Mouse (Mus musculus) R1 (cell line): ENCODE results near the gene Prpf6.

Experiments used
- DNase-seq: peaks from one replicate; pipeline ENCODE4 v3.0.0-alpha.2; 2018; ENCODE audit warnings: low read depth, low spot score

Gene Prpf6

DNA sequence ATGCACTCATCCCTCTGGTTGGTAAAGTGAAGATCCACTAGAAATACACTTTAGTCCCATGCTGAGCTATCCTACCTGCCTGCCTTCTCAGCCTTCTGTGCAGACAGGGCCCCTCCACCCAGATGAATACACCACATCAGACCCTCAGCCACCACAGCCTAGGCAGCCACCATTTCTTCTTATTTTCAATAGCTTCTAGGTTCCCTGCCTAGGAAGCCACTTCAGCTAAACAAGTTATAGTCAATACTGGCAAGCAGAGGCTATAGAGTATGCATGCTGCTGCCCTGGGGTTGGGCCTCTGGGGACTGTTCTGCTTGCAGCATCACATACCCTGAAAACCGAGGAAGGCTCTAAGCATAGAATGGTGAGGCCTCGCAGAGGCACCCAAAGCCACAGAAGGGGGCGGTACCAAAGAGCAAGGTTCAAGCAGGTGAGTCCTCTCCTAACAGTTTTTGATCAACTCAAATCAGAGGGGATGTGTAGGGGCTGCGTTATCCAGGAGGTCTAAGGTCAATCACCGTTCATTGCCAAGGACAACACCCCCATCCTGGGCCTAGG lies at the start of gene Prpf6:
Gene Prpf6, plus strand, starts transcription at position 341 of the 558 bp plus-strand sequence.
- DNase-seq = peak; percentile 42

DNA sequence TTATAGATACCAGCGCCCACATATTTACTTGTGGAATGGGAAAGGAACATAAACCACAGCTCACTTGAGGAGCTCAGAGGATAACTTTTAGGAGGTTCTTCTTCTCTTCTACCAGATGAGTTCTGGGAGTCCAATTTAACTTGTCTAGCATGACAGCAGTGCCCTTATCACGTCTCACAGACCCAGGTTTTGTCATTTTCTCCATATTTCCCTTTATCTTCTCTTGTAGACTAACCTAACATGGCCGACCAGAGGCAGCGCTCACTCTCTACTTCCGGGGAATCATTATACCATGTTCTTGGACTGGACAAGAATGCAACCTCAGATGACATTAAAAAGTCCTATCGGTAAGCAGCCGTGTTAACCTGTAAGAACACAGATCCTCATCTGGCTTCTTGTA lies 45.5 kb upstream of the Prpf6 start:
- DNase-seq = no peak

DNA sequence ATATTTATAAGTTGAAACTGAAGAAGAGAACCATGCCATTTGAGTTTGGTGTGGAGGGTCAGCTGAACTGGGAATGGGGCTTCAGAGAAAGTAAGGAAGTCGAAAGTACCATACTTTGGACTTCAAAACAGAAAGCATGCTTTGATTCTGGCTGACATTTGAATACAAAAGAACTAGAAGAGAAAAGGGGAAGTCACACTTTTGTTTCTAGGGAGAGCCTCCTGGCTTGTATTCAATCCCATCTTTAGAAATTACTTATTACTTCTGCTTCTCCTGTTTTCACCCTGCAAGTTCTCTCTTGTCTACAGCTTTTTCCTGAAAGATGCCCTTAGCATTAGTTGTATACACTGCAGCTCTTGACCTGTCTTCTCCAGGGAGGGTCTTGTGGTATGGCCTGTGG lies 43.4 kb upstream of the Prpf6 start:
- no peak for DNase-seq

DNA sequence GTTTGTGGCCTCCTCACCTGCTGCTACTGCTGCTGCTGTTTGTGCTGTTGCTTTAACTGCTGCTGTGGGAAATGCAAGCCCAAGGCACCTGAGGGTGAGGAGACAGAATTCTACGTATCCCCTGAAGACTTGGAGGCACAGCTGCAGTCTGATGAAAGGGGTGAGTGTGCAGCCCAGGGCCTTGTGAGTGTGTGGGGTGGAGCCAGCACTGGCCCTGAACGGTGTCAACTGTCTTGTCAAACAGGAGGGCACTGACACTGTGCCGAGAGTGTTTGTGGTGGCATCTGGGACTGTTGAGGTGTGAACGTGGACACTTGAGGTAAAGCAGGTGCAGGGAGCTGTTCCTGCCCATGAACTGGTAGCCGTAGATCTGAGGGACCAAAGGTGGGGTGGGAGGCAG lies 43.0 kb upstream of the Prpf6 start:
- no peak for DNase-seq

DNA sequence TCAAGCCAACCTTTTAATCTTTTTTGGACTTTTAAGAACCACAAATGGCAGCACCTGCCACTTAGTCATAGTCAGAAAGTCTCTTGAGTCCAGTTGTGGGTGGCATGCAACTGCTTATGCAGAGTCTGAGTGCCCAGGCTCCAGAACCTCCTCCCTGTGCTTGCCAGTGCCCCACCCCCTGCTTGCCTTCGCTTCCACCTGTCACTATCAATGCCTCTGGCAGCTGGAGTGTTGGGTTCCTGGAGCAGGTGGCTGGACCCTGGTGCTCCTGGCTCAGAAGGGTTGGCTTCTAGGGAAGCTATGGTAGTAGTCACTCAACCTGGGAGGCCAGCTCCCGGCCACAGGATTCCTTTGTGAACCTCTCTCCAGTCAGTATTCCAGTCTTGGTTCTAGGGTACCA lies 41.4 kb upstream of the Prpf6 start:
- no peak for DNase-seq

DNA sequence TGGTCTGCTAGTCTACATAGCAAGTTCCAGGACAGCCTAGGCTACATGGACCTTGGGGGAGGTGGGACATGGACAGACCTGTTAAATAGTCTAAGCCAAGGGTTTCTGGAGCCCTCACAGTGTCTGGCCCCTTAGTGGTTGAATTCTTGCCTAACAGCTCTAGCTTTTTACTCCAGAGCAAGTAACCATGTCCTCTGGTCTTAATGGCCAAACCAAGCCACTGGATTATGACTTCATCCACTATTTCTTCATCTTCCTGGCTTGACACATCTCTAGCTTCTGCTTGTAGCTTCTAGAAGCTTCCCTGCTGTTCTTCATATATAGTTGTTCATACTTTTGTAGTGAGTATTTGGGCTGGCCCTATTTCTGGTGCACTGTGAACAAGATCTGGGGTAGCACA lies 37.9 kb upstream of the Prpf6 start:
- no peak for DNase-seq

DNA sequence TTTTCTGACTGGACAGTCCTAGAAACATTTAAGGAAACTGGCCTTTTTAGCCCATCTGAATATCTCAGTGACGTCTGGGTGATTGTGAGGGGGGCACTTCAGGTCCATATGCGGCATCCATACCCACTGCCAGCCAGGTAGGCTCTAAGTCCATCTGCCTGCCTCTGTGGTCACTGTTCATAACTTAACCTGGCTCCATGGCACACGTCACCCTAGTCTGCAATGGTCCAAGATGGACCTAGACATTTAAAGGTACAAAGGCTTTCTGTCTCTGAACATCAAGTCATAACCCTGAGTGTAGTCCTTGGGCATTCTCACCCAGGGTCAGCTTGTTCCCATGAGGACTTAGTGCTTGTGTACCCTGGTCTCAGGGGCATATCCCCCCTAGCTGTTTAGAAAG lies 24.3 kb upstream of the Prpf6 start:
- DNase-seq = no peak

DNA sequence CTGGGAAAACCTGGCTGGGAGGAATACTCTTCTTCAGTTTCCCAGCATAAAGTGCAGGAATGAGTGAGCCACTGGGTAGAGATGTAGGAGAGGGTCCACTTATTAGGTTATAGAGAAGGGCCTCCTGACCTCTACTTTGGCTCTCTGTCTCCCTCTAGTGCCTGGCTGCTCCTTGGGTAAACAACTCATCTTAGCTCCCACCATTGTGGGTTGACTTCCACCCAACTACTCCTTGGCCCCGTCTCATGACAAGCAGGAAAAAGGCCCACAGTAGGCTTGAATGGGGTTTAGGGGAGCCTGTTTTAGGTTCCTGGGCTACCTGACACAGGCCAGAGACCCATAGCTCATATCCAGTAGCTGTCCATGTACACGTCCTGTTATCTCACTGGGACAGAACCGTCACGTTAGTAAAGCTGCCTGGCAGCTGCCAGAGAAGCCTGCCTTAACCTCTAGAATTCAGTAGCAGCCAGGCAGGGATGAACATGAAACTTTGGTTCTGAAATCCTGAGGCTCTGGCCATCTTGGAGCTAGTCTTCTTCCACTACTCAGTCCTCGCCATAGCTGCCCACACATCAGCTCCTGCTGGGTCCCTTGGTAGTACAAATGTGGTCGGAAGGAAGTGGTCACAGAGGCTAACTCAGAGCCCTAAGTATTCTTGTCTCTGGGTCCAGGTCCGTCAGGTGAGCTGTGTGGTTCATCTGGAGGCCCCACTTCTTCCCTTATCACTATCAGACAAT lies 23.2 kb upstream of the Prpf6 start:
- DNase-seq = peak; percentile 53

DNA sequence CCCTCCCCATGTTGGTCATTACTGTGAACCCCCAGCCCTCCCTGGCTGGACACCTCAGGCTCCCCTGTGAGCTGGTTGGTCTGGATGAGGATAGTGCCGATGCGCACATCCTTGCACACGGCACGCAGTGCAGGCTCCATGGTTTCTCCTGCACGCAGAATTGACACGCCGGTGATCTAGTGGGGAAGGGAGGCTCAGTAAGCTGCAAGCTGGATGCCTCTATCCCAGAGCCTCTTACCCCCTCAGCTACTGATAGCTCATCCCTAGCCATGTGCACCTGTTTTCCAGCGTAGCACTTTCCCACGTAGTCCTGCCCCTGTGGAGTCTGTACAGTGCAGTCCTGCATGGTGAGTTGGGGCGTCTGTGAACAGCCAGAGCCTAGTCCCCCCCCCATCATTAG lies 21.8 kb upstream of the Prpf6 start:
- no peak for DNase-seq

DNA sequence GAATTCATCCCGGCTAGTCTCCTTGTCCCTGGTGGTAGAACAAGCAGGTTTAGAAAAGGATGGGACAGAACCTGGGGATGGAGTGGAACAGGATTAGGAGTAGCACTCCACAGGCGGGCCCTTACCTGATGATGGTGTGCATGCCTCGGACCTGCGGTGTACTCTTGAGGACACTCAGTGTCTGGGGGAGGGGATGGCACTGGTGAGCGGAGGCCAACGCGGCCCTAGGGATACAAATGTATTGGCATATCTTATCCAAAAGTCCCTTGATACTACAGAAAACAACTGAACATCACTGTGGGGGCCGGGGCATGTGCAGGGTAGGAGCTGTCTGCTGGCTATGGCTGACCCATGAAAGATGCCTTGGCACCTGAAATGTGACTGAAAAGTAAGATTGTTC lies 21.3 kb upstream of the Prpf6 start:
- DNase-seq = no peak

DNA sequence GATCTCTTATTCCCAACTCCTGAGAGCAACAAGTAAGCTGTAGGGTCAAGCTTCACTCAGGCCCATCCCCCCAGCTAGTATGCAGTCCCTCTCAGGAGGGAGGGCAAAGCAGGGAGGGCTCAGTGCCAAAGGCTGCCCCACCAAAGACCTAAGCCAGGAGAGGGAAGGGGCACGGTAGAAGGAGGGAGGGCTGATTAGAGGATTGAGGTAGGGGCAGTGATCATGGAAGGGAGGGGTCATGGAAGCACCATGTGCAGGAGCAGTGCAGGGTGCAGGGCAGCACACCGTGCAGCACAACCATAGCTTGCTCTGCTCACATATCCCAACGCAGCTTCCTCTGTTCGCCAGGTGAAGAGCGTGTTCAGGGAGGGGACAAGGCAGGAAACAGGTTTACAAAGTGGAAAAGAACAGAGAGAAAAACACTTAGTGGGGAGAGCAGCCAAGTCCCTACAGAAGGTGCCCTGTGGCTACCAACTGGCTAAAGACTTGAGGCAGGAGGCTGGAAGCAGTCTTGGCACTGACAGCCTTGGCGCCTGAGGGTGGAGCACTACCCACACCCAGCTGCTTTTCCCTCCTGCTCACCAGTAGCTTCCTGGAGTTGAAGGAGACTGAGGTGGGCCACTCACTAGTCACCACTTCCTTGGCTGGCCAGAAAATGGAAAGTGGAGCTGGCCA lies 20.6 kb upstream of the Prpf6 start:
- no peak for DNase-seq

DNA sequence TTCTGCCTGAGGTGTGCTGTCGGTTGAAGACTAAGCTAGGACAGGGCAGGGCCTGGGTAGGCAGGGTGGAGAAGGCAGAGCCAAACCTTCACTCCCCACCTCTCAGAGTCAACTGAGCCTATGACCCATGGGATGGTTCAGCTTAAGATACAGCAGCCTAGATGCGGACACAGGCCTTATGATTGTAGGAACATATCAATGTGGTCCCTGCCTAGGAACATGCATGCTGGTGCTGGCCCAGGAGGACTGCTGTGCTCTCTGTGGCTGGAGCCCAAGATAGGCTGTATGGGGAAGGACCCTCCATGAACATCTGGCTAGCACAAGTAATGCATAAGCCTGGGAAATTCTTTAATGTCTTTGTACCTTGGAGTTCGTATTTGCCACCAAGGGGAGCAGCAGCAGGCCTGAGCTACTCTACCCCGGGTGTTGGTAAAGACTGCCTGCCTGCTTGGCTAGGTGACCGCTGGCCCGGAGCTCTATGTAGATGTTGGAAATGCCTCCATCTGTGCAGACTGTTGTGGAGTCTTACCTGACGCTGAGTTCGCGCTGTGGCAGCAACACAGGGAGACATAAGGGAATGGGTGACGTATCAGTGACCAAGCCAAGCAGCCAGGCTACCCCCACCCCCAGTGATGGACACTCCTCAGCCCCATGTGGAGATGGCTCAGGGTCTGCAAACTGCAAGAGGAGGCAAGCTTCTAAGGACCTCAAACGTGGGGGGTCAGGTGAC lies 19.6 kb upstream of the Prpf6 start:
- DNase-seq = no peak

DNA sequence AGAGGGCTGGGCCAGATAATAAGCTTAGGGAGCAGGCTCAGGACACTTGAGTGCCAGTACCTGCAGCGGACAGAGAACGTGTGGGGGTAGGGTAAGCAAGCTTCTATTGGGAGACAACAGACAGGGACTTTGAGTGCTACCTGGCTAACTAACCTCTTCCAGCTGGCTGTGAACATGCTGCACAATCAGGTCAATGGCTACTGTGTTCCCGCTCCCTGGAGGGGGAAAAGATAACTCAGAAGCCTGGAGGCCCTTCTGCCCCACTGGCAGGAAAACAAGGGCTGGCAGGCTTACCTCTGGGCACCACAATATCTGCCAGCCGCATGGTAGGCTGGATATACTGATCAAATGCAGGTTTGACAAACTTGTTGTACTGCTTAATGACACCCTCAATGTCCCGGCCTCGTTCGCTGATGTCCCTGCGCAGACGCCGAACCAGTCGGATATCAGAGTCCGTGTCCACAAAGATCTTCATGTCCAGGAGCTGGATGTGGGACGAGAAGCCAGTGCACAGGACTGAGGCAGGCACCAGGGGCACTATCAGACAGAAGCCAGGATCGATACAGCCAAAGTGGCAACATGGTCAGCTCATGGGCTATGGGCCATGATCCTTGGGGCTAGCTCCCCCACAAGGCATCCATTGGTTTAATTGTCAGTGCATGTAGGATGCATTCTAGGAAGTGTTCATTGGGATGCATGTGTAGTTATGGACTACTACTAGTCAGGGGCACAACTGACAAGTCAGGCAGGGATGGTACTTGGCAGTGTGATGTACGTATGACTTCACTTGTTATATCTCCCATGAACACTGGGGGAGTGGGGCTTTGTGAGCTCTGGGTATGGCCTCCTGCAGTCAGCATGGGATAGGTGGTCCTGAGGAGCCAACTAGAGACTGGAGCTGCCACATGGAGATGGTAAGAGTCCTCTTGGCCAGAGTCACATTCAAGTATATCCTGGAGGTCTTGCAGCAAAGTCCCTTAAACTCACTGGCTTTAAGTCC lies 18.4 kb upstream of the Prpf6 start:
- DNase-seq = no peak

DNA sequence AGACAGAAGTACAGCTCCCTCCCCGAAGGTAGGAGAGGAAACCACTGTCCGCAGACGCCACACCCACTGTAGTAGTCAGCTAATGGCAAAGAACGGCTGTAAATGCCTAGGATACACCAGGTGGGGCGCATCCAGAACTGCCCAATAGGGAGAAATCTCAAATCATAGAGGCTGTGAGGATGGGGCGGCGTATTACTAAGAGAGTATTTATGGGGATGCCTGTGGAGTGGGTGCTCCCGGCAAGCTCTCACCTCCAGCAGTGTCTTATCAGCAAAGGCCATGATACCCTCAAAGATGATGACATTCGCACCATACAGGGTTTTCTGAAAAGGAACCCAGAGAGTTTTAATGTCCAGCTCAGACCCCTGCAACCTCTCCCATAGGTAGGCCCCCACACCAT lies 17.7 kb upstream of the Prpf6 start:
- DNase-seq = no peak

DNA sequence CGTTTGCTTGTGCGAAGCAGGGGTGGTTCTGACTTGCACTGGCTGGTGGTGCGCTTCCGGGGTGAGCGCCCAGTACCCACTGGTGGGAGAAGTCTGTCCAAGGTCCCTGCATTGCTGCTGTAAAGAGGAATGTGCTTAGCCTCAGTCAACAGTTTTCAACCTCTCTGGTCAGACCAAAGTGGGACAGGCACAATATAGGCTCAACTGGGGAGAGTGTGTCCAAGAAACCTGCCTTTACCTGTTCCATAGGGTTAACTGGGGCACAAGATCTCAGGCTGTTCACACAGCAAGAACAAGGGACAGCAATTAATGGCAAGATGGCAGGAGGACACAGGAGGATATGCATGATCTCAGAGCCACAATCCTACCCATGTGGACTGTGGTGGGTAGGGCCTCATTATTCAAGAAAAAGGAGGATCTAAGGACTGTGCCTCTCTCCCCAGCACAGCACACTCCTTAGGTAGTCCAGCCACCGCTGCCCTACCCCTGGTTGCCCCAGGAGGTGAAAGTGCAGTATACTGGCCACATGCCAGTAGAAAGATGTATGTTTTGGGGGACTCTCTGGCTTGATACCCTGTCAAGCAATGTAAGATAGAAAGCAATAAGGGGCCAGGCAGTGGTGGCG lies 16.6 kb upstream of the Prpf6 start:
- DNase-seq = no peak

DNA sequence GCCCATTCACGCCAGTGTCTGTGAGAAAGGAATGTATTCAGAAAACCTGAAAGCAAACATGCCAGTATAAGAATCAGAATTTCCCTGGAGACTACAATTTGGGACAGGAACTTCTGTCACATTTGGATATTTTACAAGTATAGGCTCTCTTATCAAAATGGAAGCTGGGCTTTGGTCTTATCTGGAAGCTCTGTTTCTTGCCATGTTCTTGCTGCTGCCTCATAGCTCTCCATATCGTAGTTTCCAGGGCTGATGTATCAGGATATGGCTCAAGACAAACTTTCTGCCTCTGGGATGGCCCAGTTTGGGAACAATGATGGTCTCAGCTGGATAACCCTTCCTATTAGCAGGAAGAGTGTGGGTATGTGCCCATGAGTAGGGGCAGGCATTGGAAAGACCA lies 15.1 kb upstream of the Prpf6 start:
- DNase-seq = no peak

DNA sequence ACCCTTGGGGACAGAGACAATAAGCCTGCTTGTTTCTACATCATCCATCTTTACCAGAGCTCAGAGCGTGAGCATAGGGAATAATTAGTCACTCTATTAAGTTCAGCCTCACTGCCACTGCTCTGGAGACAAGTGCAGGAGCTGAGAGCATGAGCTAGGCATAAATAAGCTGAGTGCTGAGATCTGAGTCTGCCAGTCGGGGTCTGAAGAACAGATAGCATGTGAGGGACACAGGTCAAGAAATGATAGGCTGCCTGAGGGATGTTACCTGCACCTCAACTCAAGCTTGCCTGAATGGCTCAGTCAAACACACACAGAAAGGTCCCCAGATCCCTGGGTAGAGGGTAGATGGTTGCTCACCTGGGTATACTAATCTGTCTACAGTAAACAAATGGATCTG lies 14.5 kb upstream of the Prpf6 start:
- DNase-seq = no peak

DNA sequence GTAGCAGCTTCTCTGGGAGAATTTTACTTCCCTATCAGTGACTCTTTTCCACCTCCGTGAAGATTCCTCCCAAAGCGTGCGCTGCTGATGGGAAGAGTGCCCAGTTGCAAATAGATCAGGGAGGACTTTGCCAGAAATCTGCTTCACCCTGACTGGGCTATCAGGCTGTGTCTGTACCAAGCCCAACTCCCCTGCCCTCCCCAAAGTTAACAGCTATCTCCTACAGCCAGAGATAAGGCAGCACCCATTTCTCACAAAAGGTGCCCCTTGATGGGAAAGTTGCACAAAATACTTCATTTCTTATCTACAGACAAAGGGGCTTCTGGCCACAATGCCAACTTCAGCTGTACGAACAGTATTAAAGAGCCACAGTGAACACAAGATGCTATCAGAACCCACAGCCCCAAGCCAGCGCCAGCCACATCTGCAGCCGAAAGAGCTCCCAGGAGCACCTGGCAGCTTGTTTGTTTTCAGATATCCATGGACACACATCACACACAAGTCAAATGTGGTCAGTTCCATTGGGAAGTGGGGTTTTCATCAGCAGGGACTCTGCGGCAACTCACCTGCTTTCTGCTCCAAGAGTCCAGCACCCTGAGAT lies 13.6 kb upstream of the Prpf6 start:
- no peak for DNase-seq

DNA sequence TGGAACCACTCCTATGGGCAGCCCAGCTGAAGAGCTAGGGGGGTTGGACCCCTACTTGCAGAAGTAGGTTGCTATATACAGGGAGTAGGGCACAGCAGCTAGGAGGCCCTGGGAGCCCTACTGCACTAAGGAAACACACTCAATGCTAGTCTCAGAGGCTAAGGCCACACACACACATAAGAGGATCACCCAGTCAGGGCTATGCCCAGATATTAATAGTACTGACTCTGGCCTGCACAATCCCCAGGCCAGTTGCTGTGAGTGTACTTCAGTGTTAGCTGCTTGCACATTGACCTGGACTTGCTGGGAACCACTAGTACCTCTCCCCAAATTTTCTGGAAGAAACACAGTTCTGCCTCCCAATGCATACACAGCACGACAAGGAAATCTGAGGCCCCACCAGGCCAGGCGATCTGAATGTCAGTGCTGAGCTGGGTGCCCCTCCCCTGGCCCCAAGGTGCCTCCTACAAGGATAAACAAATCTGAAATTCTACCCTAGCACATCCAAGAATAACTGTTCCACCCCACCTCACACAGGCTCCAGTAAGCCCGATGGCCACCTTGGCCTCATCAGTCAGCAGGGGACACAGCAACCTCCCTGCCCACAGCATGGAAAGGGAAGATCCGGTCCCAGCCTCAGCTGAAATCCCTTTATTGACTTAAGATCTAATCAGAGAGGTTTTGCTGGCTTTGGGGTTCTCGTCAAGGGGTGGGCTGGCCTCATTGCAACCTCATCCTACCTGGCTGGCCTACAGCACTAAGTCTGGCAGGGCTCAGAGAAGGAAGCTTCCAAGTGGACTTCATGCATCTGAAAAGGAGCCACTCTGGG lies 12.7 kb upstream of the Prpf6 start:
- DNase-seq = no peak

DNA sequence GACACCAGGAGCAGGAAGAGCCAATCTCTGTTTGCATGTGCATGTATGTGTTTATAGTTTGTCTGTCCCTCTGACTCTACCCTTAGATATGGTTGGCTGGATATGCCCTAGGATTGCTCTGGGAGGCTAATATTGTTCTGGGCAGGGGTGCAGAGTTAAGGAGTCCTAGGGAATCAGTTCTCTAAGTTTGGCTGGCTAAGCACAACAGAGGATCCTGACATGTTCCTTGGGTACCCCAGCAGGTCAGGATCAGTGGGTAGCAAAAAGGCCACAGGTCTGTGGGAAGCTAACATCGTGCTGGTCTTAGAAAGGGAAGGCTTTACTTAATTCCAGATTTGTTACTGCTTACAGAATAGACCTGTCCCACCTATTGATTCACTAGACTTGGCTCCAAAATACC lies 12.0 kb upstream of the Prpf6 start:
- no peak for DNase-seq
